Mouse (Mus musculus) gastrocnemius, adult 2 months (tissue): Measurements from ENCODE around the gene Cdon. TPM values are rescaled to one million over a fixed set of nuclear protein-coding genes. Genes with fewer than 3 reads are reported as not detected.
A peak's percentile ranks its signal among the peaks of the same experiment; 100 is the strongest.

Source experiments
- DNase-seq: peaks from one replicate; pipeline ENCODE4 v3.0.0; 2022
- H3K27ac ChIP-seq: fragments of 200-600 bp; 2 replicates; pipeline ENCODE4 v1.8.1; 2022; ENCODE audit warnings: mild to moderate bottlenecking
- H3K4me3 ChIP-seq: fragments of 200-600 bp; 2 replicates; pipeline ENCODE4 v1.8.1; 2022; ENCODE audit warnings: mild to moderate bottlenecking, moderate library complexity
- CTCF ChIP-seq: fragments of 200-600 bp; IDR thresholded peaks from 2 replicates; pipeline ENCODE4 v1.8.1; 2022; ENCODE audit warnings: antibody characterized with exemption, mild to moderate bottlenecking, moderate library complexity
- intact Hi-C: fragments of 180-260 bp; cut with DNase I; formaldehyde crosslinking; loops from one replicate; pipeline ENCODE4 v1.15.1; 2025
- long read RNA-seq, 2 experiments: library from polyadenylated mRNA; stranded (forward); transcript quantifications; one replicate each; pipeline ENCODE4 v2.0.0; 2021
- total RNA-seq, 2 experiments: library from RNA; stranded (reverse); gene quantifications; 2 replicates each; pipeline ENCODE4 v1.2.3; 2021

The Cdon gene
- total RNA-seq, result 10 to 100 TPM; 12.4 to 12.9 TPM
- long read RNA-seq, experiment 1, partial matches to known transcripts, result 0 of 2 reads
- long read RNA-seq, experiment 1, other reads (novel, unspliced or antisense), result 2 of 2 reads
- long read RNA-seq, experiment 2, partial matches to known transcripts, result 0 of 3 reads
- long read RNA-seq, experiment 2, other reads (novel, unspliced or antisense), result 3 of 3 reads

DNA sequence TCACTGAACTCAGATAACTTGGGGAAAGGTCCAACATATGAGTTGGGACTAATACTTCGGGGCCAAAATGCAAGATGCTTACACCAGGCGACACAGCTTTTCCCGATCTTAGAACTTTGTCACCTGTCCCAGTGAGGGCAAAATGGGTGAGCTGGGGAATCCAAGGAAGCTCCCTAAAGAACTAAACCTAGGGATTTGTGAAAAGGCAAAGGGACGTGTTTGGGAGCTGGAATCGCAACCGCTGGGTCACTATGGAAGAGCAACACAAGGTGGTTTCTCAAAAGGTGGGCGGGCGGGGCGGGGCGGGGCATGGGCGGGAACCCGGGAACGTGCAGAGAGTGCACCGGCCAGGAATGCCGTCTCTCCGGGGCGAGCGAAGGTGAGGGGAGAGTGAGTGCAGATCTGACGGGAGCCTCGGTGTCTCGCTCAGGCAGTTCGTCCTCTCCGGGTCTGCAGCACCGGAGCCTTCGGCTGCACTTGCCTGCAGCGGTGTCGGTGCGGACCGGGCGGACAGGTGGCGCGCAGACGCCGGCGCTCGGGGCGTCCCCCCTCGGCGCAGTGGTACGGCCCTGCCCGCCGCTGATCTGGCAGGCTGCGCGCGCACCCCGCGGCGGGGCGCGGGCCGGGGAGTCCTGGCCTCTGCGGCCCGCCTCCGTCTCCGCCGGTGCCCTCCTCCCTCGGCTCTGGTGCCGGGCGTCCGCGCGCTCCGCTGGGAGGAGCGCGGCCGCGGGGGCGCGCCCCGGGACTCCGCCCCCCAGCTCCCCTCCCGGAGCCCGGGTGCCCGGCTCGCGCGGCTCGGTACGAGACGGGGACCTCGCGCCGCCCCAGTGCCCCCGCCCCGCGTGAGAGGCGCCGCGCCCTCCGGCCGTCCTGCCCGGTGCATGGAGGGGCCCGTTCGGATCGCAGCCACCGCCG, at the start of gene Cdon:
Cdon (plus strand) TSS at position 324 of the 915 bp plus-strand sequence.
- Histone ChIP-seq H3K4me3 (peak within 1 kb of the TSS; percentile 98), H3K27ac (peak within 1 kb of the TSS; percentile 98)
- DNase-seq, result peak; percentile 97
- no peak for TF ChIP-seq CTCF
- intact Hi-C loops, result loop anchor here (5.0 kb wide), 1 partner anchor 101 kb away; no protein-coding TSS in a partner anchor

DNA sequence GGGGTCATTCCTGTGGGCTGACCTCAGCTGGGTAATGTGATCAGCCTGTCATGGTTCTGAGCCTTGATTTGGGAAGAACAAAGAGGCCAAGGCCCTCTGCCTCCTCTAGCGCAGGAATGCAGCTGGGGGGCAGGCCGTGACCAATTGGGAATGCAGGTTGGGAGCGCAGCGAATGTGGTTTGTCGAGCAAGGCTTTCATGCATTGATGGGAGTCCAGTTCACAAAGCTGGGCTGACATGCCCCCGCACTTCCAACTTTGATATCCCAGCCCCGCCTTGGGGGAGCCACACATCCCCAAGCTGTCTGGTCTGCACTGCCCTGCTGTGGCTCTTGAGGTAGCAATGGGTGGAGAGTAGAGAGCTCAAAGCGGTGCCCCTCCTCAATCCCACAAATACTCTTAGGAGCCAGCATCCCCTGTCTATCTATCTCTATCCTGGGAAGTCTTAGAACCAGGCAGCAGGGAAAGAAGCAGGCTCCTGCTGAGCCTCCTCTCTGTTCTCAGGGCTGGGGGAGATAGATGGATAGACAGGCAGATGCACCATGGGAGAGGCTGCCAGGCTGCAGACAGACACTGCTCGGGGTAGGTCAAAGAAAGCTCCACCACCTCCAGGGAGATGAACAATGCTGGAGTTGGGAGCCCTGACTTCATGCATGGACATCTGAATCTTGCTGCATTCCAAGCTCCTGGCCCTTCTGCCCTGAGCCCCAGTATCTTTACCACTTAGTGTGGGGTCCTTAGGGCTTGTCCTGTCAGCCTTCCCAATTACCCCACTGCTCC, 48.4 kb upstream of the Cdon start:
- intact Hi-C loops, result no loop called here
- TF ChIP-seq CTCF, result no peak
- peak; percentile 21 for DNase-seq

DNA sequence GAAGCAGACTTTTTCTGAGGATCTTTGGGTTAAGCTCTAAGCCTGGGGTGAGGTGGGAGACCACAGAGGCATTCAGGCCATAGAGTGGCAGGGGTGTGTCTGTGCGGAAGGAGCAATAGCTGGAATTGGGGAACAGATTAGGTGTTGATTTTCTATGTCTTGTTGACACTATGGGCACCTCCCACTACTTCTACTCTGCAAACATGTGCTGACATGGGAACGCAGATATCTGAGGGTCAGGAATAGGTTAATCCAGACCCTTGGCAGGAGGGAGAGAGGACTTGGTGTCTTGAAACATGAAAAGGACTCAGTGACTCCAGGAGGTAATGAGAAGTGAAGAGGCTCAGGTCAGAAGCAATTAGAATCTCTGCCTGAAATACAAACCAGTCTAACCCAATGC, 43.0 kb upstream of the Cdon start:
- Histone ChIP-seq H3K27ac (no peak overlapping the region), H3K4me3 (no peak overlapping the region)
- intact Hi-C loops, result no loop called here
- no peak for DNase-seq
- TF ChIP-seq CTCF, result no peak

More for the DNA sequence above, 48.4 kb upstream of the Cdon start:
- H3K27ac ChIP-seq, result no peak overlapping the region
- no peak overlapping the region for H3K4me3 ChIP-seq

DNA sequence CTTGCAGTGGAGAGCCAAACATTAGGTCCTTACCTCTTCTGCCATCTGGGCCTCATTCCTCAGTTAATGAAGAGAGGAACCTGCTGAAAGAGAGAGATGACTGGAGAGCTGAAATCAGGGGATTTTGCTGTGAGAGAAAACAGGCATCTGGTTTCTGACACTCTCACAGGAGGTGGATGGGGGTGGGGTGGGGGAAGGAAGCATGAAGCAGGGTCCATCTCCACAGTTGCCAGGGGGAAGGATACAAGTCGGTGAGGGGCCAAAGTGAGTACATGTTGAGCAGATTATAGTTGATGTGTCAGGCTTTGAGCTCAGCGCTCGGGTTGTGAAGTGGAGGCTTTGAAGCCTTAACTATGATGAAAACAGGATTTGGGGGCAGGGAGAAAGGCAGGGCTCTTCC, 41.9 kb upstream of the Cdon start:
- no peak overlapping the region for H3K27ac ChIP-seq
- no peak for DNase-seq
- H3K4me3 ChIP-seq, result no peak overlapping the region
- no peak for TF ChIP-seq CTCF
- intact Hi-C loops, result no loop called here

DNA sequence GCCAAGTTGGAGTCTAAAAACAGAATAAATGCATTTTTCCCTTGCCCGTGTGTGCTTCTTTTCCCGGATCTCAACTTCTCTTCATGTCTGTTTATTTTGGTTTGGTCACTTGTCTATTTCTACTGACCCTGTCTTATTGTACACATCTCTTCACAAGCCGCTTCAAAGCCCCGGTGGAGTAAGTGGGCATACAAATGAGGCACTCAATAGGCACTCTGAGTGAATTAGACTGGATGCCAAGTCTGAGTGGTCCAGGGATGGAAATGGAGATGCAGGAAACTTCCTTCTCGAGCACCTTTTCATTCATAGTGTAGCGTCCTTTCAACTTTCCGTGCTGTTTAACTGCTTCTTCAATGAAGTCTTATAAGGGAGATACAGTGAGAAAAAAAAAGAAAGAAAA, 21.0 kb upstream of the Cdon start:
- no peak overlapping the region for H3K4me3 ChIP-seq
- intact Hi-C loops, result no loop called here
- TF ChIP-seq CTCF, result no peak
- DNase-seq, result no peak
- no peak overlapping the region for H3K27ac ChIP-seq

DNA sequence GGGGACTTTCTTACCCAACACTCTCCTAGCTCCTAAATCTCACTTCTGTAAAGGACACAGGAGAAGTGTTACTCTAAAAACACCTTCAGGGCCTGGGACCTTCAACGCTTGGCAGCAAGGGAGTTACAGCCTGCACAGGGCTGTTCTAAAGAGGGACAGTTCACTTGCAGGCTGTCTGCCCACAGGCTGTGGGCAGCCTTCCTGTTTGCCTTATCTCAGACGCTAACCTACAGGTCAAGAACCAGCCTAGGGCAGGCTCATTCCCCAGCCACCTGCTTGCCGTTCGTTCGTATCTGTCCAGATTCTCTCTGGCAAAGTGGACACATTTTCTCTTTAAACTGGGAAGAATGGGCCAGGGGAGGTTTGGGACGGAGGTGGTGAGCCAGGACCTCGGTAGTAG, 20.5 kb upstream of the Cdon start:
- H3K4me3 ChIP-seq, result peak overlapping the region; percentile 49
- no peak for DNase-seq
- TF ChIP-seq CTCF, result no peak
- no peak overlapping the region for H3K27ac ChIP-seq
- intact Hi-C loops, result no loop called here

DNA sequence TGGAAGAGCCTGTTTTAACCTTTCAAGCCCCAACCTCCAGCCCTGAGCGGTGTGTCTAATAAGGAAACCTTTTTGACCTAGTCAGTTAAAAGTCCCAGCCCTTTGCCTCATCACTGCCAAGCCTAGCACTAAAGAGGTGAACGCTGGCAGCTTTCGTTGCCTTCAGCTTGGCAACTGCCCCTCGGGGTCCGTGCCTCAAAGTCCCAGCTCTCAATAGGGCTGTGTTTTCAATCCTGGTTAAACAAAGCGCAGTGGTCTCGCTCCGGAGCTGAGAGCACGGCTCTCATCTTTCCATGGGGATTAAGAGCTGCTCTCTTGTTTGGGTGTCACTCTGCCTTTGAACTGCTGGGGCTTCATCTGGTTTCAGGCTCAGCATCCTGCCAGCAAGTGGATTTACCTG, 20.1 kb upstream of the Cdon start:
- no peak for DNase-seq
- TF ChIP-seq CTCF, result no peak
- Histone ChIP-seq H3K27ac (no peak overlapping the region), H3K4me3 (peak overlapping the region; percentile 49)
- intact Hi-C loops, result no loop called here

DNA sequence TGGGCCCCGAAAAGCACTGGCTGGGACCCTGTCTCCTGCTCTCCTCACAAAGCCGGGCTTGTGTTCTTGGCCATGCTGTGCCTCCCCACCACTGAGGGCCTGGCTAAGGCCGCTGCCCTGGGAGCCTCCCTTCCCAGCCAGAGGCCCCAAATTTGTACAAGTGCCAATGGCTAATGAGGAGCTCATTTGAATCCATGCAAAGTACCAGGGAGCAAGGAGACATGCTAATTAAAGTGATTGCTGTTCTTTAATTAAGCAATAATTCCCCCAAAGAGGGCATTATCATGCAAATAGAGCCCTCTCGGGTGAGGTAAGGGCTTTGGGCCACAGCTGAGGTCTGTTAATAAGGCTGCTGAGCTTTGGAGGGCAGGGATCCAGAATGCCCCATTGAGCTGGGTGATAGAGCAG, 18.3 kb upstream of the Cdon start:
- intact Hi-C loops, result no loop called here
- Histone ChIP-seq H3K4me3 (no peak overlapping the region), H3K27ac (no peak overlapping the region)
- no peak for DNase-seq
- no peak for TF ChIP-seq CTCF

DNA sequence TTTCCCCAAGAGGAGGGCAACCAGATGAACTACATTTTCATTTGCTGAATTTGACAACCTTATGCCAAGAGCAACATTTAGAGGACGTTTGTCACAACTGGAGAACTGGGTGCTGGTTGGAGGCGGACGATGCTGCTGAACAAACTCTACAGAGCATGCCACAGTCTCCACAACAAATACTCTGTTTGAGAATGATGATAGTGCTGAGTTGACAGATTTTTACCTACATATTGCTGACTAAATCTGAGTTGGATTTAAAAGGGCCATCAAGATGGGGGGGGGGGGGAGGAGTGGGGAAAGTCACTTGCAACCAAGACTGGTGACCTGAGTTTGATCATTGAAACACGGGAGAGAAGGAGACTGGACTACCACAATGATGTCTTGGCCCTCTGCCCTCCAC, 17.4 kb upstream of the Cdon start:
- no peak for DNase-seq
- intact Hi-C loops, result no loop called here
- TF ChIP-seq CTCF, result no peak
- Histone ChIP-seq H3K4me3 (no peak overlapping the region), H3K27ac (no peak overlapping the region)

DNA sequence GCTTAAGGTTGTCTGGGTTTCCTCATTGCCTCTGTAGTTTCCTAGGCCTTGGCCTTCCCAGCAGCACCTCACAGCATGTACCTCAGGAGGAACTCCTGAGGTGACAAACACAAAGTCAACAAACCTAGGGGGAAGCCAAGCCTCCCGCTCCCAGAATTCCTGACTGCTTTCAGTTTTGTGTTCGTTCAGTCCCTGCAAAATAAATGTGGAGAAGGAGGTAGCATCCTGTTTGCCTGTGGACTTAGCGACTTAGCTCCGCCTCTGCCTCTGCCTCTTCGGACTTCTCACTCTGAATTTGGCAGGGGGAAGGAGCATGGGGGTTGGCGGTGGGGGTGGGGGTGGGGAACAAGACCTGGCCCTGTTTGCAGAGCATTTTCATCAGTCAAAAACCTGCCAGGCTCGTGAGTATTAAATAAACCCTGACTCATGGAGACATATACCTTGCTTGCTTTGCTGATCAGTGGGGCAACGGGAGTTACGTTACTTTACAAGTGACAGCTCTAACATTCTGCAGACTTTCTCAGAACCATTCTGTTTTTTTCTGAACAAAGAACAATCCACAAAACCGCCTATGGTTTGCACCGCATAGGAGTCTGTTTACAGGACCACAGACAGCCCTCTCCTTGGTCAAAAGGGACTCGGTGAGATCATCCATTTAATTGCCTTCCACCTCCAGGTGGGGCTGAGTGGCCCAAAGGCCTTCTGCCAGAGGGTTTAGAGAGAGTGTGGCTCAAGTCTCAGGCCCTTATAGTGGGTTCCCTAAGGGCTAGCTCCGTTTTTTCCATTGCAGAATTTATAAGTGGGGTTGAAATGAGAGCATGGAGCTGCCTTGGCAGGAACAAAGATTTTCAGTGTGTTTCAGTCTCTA, 15.7 kb upstream of the Cdon start:
- H3K4me3 ChIP-seq, result no peak overlapping the region
- no peak overlapping the region for H3K27ac ChIP-seq
- intact Hi-C loops, result no loop called here
- no peak for DNase-seq
- no peak for TF ChIP-seq CTCF

DNA sequence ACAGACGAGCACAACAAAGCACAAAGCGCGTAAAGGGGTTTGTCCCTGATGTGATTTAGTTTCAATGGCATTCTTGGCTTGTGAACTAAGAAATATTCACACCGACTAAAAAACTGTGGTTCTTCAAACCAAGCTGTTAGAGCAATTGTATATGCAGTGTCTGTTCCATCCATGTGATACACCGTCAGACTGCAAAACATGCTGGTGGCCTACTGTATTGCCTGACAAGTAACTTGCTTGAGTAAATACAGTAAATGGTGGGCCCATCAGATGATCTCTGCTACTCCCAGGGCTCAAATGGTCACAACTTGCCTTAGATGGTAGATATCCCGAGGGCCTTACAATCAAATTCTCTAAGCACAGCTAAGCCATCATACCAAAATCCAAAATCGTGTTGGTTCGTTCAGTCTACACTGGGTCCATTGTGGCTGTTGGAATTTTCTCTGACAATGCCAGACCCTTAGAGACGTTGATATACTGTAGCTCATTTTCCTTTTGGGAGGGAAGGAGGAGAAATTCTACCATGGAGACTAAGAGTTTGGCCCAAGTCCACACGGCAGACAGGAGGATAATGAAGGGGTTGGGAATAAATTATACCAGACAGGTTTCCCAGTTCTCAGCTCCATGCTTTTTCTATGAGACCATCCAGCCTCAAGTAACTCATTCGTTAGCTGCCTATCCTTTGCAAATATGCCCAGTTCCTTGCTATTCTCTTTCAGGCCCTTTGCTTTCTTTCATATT, 9.5 kb upstream of the Cdon start:
- Histone ChIP-seq H3K4me3 (no peak overlapping the region), H3K27ac (no peak overlapping the region)
- intact Hi-C loops, result no loop called here
- TF ChIP-seq CTCF, result no peak
- no peak for DNase-seq

DNA sequence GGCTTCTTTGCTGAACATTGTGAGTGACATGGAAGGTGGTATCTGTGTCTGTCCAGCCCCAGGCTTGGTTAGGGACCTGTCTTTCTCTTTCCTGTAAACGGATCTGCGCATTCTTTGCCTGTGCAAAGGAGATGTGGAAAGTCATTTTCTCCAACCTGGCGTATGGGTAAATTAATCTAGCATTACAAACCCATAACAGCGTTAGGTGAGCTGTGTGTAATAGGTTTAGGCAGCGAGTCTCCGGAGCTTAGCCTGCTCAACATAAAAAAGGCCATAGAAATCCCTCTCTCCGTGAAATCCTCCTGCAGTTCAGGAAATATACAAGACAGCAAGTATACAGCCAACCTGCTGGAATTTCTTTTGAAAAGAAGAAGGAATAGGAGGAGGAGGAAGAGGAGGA, 9.0 kb upstream of the Cdon start:
- no peak for DNase-seq
- Histone ChIP-seq H3K27ac (no peak overlapping the region), H3K4me3 (no peak overlapping the region)
- intact Hi-C loops, result no loop called here
- TF ChIP-seq CTCF, result no peak
